Mouse (Mus musculus) testis, adult 2 months (tissue): Measurements from ENCODE around the gene Hes3.

Source experiments
- CTCF ChIP-seq: fragments of 200-500 bp; IDR thresholded peaks from 2 replicates; pipeline ENCODE4 v1.5.1; 2012; ENCODE audit warnings: low read depth, mild to moderate bottlenecking, inconsistent platforms, low read length, moderate library complexity; ENCODE audit not compliant: control insufficient read depth, insufficient read depth, insufficient replicate concordance
- POLR2A ChIP-seq: fragments of 200-500 bp; IDR thresholded peaks from 2 replicates; pipeline ENCODE4 v1.6.1; 2012; ENCODE audit warnings: low read depth, mild to moderate bottlenecking, inconsistent platforms, low read length, moderate library complexity; ENCODE audit not compliant: control insufficient read depth

GRCm38 (mm10) chr4:152288398-152288945 lies 3.0 kb downstream of the Hes3 start:
- TF ChIP-seq CTCF (no peak), POLR2A (no peak)
